35 mouse cellular contexts compared by ENCODE assay signal in genomic region chr9:109031001-109031400, GRCm38 (mm10). TPM values are rescaled to one million over a fixed set of nuclear protein-coding genes. Genes with fewer than 3 reads are reported as not detected.
"Had no signal": no experiment of that assay in that cellular context is flagged by ENCODE, and none has a peak within 500 bp of the region (broad histone marks: within the 10 kb centered on the region; RNA-seq: fewer than 3 reads in every experiment).

No protein-coding gene starts in this region.

- H3K4me1 ChIP-seq: hindbrain, embryonic 10.5 days; hindbrain, embryonic 12.5 days; hindbrain, embryonic 13.5 days; hindbrain, embryonic 15.5 days; intestine, embryonic 15.5 days; kidney, embryonic 15.5 days had no signal

- ATAC-seq: hindbrain, embryonic 16.5 days; hindbrain, postnatal 0 days; inflammation-experienced regulatory T-cells, adult 6 months; intestine, embryonic 15.5 days; intestine, embryonic 16.5 days; intestine, postnatal 0 days had no signal

- H3K9ac ChIP-seq: heart, embryonic 13.5 days; heart, embryonic 15.5 days; hindbrain, embryonic 12.5 days; hindbrain, embryonic 13.5 days; hindbrain, embryonic 14.5 days; hindbrain, embryonic 15.5 days; intestine, embryonic 15.5 days; kidney, embryonic 15.5 days had no signal

- H3K27ac ChIP-seq: heart, embryonic 10.5 days; heart, embryonic 13.5 days; heart, embryonic 15.5 days; hindbrain, embryonic 10.5 days; hindbrain, embryonic 12.5 days; hindbrain, embryonic 13.5 days; hindbrain, embryonic 14.5 days; hindbrain, embryonic 15.5 days; hindbrain, postnatal 0 days; intestine, embryonic 15.5 days; kidney, embryonic 15.5 days; kidney, postnatal 0 days; layer of hippocampus, adult 2 months had no signal

- H3K4me2 ChIP-seq: heart, embryonic 11.5 days; heart, embryonic 13.5 days; heart, embryonic 15.5 days; hindbrain, embryonic 12.5 days; hindbrain, embryonic 13.5 days; hindbrain, embryonic 14.5 days; hindbrain, embryonic 15.5 days; intestine, embryonic 15.5 days; kidney, embryonic 15.5 days had no signal

- H3K9me3 ChIP-seq: heart, embryonic 10.5 days; heart, embryonic 13.5 days; heart, embryonic 15.5 days; hindbrain, embryonic 10.5 days; hindbrain, embryonic 12.5 days; hindbrain, embryonic 13.5 days; hindbrain, embryonic 15.5 days; intestine, embryonic 15.5 days; kidney, embryonic 15.5 days had no signal

- H3K36me3 ChIP-seq: heart, embryonic 10.5 days; heart, embryonic 15.5 days; hindbrain, embryonic 10.5 days; intestine, embryonic 15.5 days; kidney, embryonic 15.5 days had no signal

- DNase-seq: heart, postnatal 10 days; heart, postnatal 36 days; heart, postnatal 4 days; kidney, adult 11 months; kidney, adult 18-20 months; kidney, adult 2 months; kidney, adult 8-10 months; kidney, adult 9 months; kidney, postnatal 14 days; kidney, postnatal 4 days; layer of hippocampus, adult 9-11 months; layer of hippocampus, postnatal 36 days had no signal

- H3K4me3 ChIP-seq: heart, embryonic 10.5 days; heart, embryonic 13.5 days; heart, embryonic 15.5 days; hindbrain, embryonic 10.5 days; hindbrain, embryonic 12.5 days; hindbrain, embryonic 13.5 days; hindbrain, embryonic 15.5 days; intestine, embryonic 15.5 days; kidney, embryonic 15.5 days; layer of hippocampus, adult 2 months had no signal

- H3K27me3 ChIP-seq: heart, embryonic 13.5 days; heart, embryonic 15.5 days; hindbrain, embryonic 12.5 days; hindbrain, embryonic 13.5 days; hindbrain, embryonic 15.5 days; intestine, embryonic 15.5 days; kidney, embryonic 15.5 days had no signal

RNA-seq across cellular contexts. Expression of gene Ucn2, which starts 45.2 kb away (rescaled TPM):
- polyA plus RNA-seq: heart, embryonic 10.5 days; heart, embryonic 11.5 days; heart, embryonic 13.5 days; heart, embryonic 14.5 days; heart, embryonic 15.5 days; heart, embryonic 16.5 days; heart, postnatal 0 days; hindbrain, embryonic 10.5 days; hindbrain, embryonic 11.5 days; hindbrain, embryonic 12.5 days; hindbrain, embryonic 13.5 days; hindbrain, embryonic 15.5 days; hindbrain, embryonic 16.5 days; hindbrain, postnatal 0 days; inflammation-experienced regulatory T-cells, adult 6 months; intestine, embryonic 15.5 days; intestine, embryonic 16.5 days; intestine, postnatal 0 days; kidney, embryonic 16.5 days; kidney, postnatal 0 days had no signal
